26 mouse cellular contexts compared by ENCODE assay signal in the genomic region with DNA sequence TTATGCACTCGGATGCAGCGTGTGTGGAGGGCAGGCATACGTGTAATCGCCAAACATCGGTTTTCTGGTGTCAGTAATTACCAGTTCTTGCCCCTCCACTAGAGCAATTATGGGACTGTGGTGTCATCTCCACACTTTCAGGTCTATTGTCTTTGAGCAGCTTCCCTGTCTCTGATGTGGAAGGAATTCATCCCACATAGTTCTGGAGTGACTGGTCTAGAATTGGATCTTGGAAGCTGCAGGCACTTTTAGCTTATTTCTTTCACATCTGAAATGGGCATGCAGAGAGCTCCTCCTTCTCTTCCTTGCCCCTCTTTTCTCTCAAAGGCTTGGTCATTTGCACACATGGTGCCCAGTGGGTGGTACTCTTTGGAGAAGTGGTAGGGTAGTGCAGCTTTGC.
"Had no signal": no experiment of that assay in that cellular context is flagged by ENCODE, and none has a peak within 500 bp of the region (broad histone marks: within the 10 kb centered on the region; RNA-seq: fewer than 3 reads in every experiment).

No protein-coding gene starts in this region.

- H3K4me3 ChIP-seq: gastrocnemius, adult 2 months; heart, adult 2 months; heart, embryonic 13.5 days; heart, embryonic 15.5 days; hindbrain, embryonic 10.5 days; hindbrain, embryonic 12.5 days; hindbrain, embryonic 15.5 days; intestine, embryonic 15.5 days; limb, embryonic 13.5 days; limb, embryonic 15.5 days; liver, embryonic 12.5 days had no signal

- ATAC-seq: inflammation-experienced regulatory T-cells, adult 6 months; intestine, embryonic 15.5 days; intestine, postnatal 0 days; liver, embryonic 12.5 days had no signal

- H3K4me1 ChIP-seq: heart, embryonic 13.5 days; heart, embryonic 15.5 days; hindbrain, embryonic 10.5 days; hindbrain, embryonic 12.5 days; hindbrain, embryonic 15.5 days; intestine, embryonic 15.5 days; limb, embryonic 13.5 days; limb, embryonic 15.5 days; liver, embryonic 12.5 days had no signal

- H3K27me3 ChIP-seq: heart, embryonic 13.5 days; heart, embryonic 15.5 days; hindbrain, embryonic 12.5 days; hindbrain, embryonic 15.5 days; intestine, embryonic 15.5 days; limb, embryonic 13.5 days; limb, embryonic 15.5 days; liver, embryonic 12.5 days had no signal

- H3K27ac ChIP-seq: gastrocnemius, adult 2 months; heart, adult 2 months; heart, embryonic 13.5 days; heart, embryonic 15.5 days; hindbrain, embryonic 10.5 days; hindbrain, embryonic 12.5 days; hindbrain, embryonic 15.5 days; intestine, embryonic 15.5 days; kidney, postnatal 0 days; limb, embryonic 13.5 days; limb, embryonic 15.5 days; liver, embryonic 12.5 days; liver, embryonic 14.5 days had no signal

- H3K9ac ChIP-seq: heart, embryonic 13.5 days; heart, embryonic 15.5 days; hindbrain, embryonic 12.5 days; hindbrain, embryonic 15.5 days; intestine, embryonic 15.5 days; limb, embryonic 13.5 days; limb, embryonic 15.5 days; liver, embryonic 12.5 days; liver, embryonic 14.5 days had no signal

- H3K4me2 ChIP-seq: heart, embryonic 11.5 days; heart, embryonic 13.5 days; heart, embryonic 15.5 days; hindbrain, embryonic 12.5 days; hindbrain, embryonic 15.5 days; intestine, embryonic 15.5 days; limb, embryonic 13.5 days; limb, embryonic 15.5 days; liver, embryonic 12.5 days had no signal

- DNase-seq: gastrocnemius, adult 2 months; gastrocnemius, postnatal 10 days; gastrocnemius, postnatal 25 days; heart, adult 2 months; heart, postnatal 4 days; kidney, adult 18-20 months; kidney, adult 8-10 months; kidney, postnatal 14 days; kidney, postnatal 36 days; layer of hippocampus, adult 9-11 months; layer of hippocampus, postnatal 36 days; left cerebral cortex, postnatal 4 days had no signal

- H3K9me3 ChIP-seq: heart, embryonic 13.5 days; heart, embryonic 15.5 days; hindbrain, embryonic 10.5 days; hindbrain, embryonic 12.5 days; hindbrain, embryonic 15.5 days; intestine, embryonic 15.5 days; limb, embryonic 13.5 days; limb, embryonic 15.5 days; liver, embryonic 12.5 days had no signal

- H3K36me3 ChIP-seq: heart, embryonic 13.5 days; heart, embryonic 15.5 days; hindbrain, embryonic 10.5 days; hindbrain, embryonic 12.5 days; hindbrain, embryonic 15.5 days; intestine, embryonic 15.5 days; limb, embryonic 13.5 days; limb, embryonic 15.5 days; liver, embryonic 12.5 days had no signal
